Mouse (Mus musculus) brain, embryonic 14.5 days (tissue): ENCODE measurements around the gene Ano6. TPM values are rescaled to one million over a fixed set of nuclear protein-coding genes. Genes with fewer than 3 reads are reported as not detected.
A peak's percentile ranks its signal among the peaks of the same experiment; 100 is the strongest.

Source experiments
- DNase-seq: peaks from one replicate; pipeline ENCODE4 v3.0.0-alpha.2; 2011; ENCODE audit warnings: low read depth
- CTCF ChIP-seq: fragments of 200-500 bp; IDR thresholded peaks from 2 replicates; pipeline ENCODE4 v1.5.1; 2012; ENCODE audit warnings: inconsistent platforms, mild to moderate bottlenecking, moderate library complexity, borderline replicate concordance; ENCODE audit not compliant: insufficient read depth, insufficient read length; ENCODE audit errors: extremely low read depth
- POLR2A ChIP-seq: fragments of 200-500 bp; IDR thresholded peaks from 2 replicates; pipeline ENCODE4 v1.6.1; 2012; ENCODE audit warnings: mild to moderate bottlenecking, inconsistent platforms, borderline replicate concordance; ENCODE audit not compliant: poor library complexity, insufficient read depth, insufficient read length, severe bottlenecking; ENCODE audit errors: extremely low read depth
- polyA plus RNA-seq: library from polyadenylated mRNA; depleted of rRNA; stranded (reverse); fragments of >200 nt; gene quantifications from 2 replicates; pipeline ENCODE4 v1.2.3, GENCODE M21; 2012

Gene Ano6
- polyA plus RNA-seq, 1 experiment, result 32.5 TPM

- no peak for DNase-seq
- TF ChIP-seq CTCF, result no peak
- TF ChIP-seq POLR2A, result no peak
These were observed 79.0 kb downstream of the Ano6 start for GRCm38 (mm10) chr15:95869611-95870010.

- TF ChIP-seq CTCF (no peak), POLR2A (no peak)
- no peak for DNase-seq
These were observed 81.0 kb downstream of the Ano6 start for GRCm38 (mm10) chr15:95871631-95872030.

GRCm38 (mm10) chr15:95872447-95872846 lies 81.8 kb downstream of the Ano6 start:
- no peak for DNase-seq
- TF ChIP-seq POLR2A (no peak), CTCF (no peak)

- no peak for DNase-seq
- no peak for TF ChIP-seq CTCF
These were observed 82.6 kb downstream of the Ano6 start for GRCm38 (mm10) chr15:95873276-95873675.

GRCm38 (mm10) chr15:95874216-95874615 lies 83.6 kb downstream of the Ano6 start:
- TF ChIP-seq CTCF, result no peak
- no peak for TF ChIP-seq POLR2A
- DNase-seq, result no peak

GRCm38 (mm10) chr15:95874726-95875125 lies 84.1 kb downstream of the Ano6 start:
- DNase-seq, result no peak
- no peak for TF ChIP-seq POLR2A
- no peak for TF ChIP-seq CTCF

- TF ChIP-seq POLR2A, result no peak
- no peak for DNase-seq
These were observed 85.3 kb downstream of the Ano6 start for GRCm38 (mm10) chr15:95875898-95876297.

- TF ChIP-seq POLR2A (no peak), CTCF (no peak)
- no peak for DNase-seq
These were observed 90.0 kb downstream of the Ano6 start for GRCm38 (mm10) chr15:95880616-95881151.

GRCm38 (mm10) chr15:95882436-95882835 lies 91.8 kb downstream of the Ano6 start:
- no peak for DNase-seq
- TF ChIP-seq CTCF (no peak), POLR2A (no peak)

GRCm38 (mm10) chr15:95883559-95883958 lies 92.9 kb downstream of the Ano6 start:
- no peak for DNase-seq
- TF ChIP-seq POLR2A (no peak), CTCF (no peak)

- no peak for TF ChIP-seq CTCF
- no peak for TF ChIP-seq POLR2A
- no peak for DNase-seq
These were observed 94.3 kb downstream of the Ano6 start for GRCm38 (mm10) chr15:95884658-95885620.

- DNase-seq, result peak; percentile 54
- no peak for TF ChIP-seq POLR2A
- TF ChIP-seq CTCF, result no peak
These were observed 95.5 kb downstream of the Ano6 start for GRCm38 (mm10) chr15:95885953-95886820.

GRCm38 (mm10) chr15:95887365-95887764 lies 96.7 kb downstream of the Ano6 start:
- DNase-seq, result peak; percentile 18

More at GRCm38 (mm10) chr15:95887365-95887764, 96.7 kb downstream of the Ano6 start:
- TF ChIP-seq CTCF (no peak), POLR2A (no peak)
